Mouse (Mus musculus) CH12.LX (cell line): ENCODE measurements around the gene Gm20388. TPM values are rescaled to one million over a fixed set of nuclear protein-coding genes. Genes with fewer than 3 reads are reported as not detected.

Experiments used
- DNase-seq: peaks from one replicate; pipeline ENCODE4 v3.0.0-alpha.2; 2013; ENCODE audit errors: extremely low read depth
- H3K27ac ChIP-seq: 2 replicates; pipeline ENCODE4 v1.5.1; 2012; ENCODE audit warnings: low read depth, mild to moderate bottlenecking, control low read depth, moderate library complexity; ENCODE audit not compliant: insufficient read depth
- H3K27me3 ChIP-seq: replicated peaks from 2 replicates; pipeline ENCODE3; 2012; ENCODE audit warnings: inconsistent platforms
- H3K36me3 ChIP-seq, 2 experiments: replicated peaks in 1 of 2; 2 replicates each; pipeline versions ENCODE3 to v1.6.1; 2012; ENCODE audit warnings: inconsistent platforms in 1 of 2, low read length in 1 of 2, mild to moderate bottlenecking in 1 of 2, mixed read lengths in 1 of 2, moderate library complexity in 1 of 2; ENCODE audit not compliant: control insufficient read depth in 1 of 2, insufficient read depth in 1 of 2
- H3K4me1 ChIP-seq, 2 experiments: 2 replicates each; pipeline ENCODE4 v1.6.1; 2012; ENCODE audit warnings: inconsistent platforms in 1 of 2, moderate library complexity in 1 of 2; ENCODE audit not compliant: insufficient read depth in 2 of 2, control insufficient read depth in 1 of 2
- H3K4me2 ChIP-seq: 2 replicates; pipeline ENCODE4 v1.6.1; 2012; ENCODE audit warnings: low read depth, mild to moderate bottlenecking, control low read depth; ENCODE audit not compliant: poor library complexity, insufficient read depth, severe bottlenecking
- H3K4me3 ChIP-seq, 3 experiments: fragments of 150-350 bp in 1 of 3; sonication (generic) in 1 of 3; replicated peaks in 1 of 3; 2 replicates each; pipeline versions ENCODE3 to v1.5.1; 2011 to 2012; ENCODE audit warnings: low read depth in 2 of 3, low read length in 2 of 3, mild to moderate bottlenecking in 2 of 3, moderate library complexity in 2 of 3, control low read depth in 1 of 3, improper control_type of control experiment in 1 of 3, inconsistent platforms in 1 of 3, mixed read lengths in 1 of 3; ENCODE audit not compliant: poor library complexity in 1 of 3
- H3K79me2 ChIP-seq: replicated peaks from 2 replicates; pipeline ENCODE4 v1.6.1; 2012; ENCODE audit warnings: mild to moderate bottlenecking, moderate library complexity; ENCODE audit not compliant: control insufficient read depth, poor library complexity, insufficient read depth, severe bottlenecking; ENCODE audit errors: extremely low read depth
- H3K9ac ChIP-seq: 2 replicates; pipeline ENCODE4 v1.6.1; 2012; ENCODE audit warnings: low read depth, mild to moderate bottlenecking, control low read depth, moderate library complexity; ENCODE audit not compliant: insufficient read depth
- H3K9me3 ChIP-seq: replicated peaks from 2 replicates; pipeline ENCODE3; 2012; ENCODE audit warnings: low read length, inconsistent platforms, mixed read lengths
- BHLHE40 ChIP-seq: IDR thresholded peaks from 2 replicates; pipeline ENCODE4 v1.6.1; 2011; ENCODE audit warnings: mild to moderate bottlenecking, low read depth, low read length, improper control_type of control experiment
- E2F4 ChIP-seq: IDR thresholded peaks from 2 replicates; pipeline ENCODE4 v1.6.1; 2011; ENCODE audit warnings: low read depth, low read length, improper control_type of control experiment; ENCODE audit not compliant: insufficient replicate concordance
- EP300 ChIP-seq: IDR thresholded peaks from 2 replicates; pipeline ENCODE4 v1.6.1; 2011; ENCODE audit warnings: low read length, improper control_type of control experiment
- HCFC1 ChIP-seq: IDR thresholded peaks from 2 replicates; pipeline ENCODE4 v1.6.1; 2012; ENCODE audit warnings: low read depth, mild to moderate bottlenecking, inconsistent platforms, low read length, improper control_type of control experiment
- JUN ChIP-seq: IDR thresholded peaks from 2 replicates; pipeline ENCODE4 v1.6.1; 2011; ENCODE audit warnings: low read depth, mild to moderate bottlenecking, low read length, improper control_type of control experiment, moderate library complexity; ENCODE audit not compliant: insufficient read depth
- MAX ChIP-seq: IDR thresholded peaks from 2 replicates; pipeline ENCODE4 v1.6.1; 2011; ENCODE audit warnings: low read length, improper control_type of control experiment
- MEF2A ChIP-seq: IDR thresholded peaks from 2 replicates; pipeline ENCODE4 v1.6.1; 2014; ENCODE audit warnings: low read depth, mild to moderate bottlenecking, inconsistent platforms, low read length, improper control_type of control experiment, borderline replicate concordance
- MXI1 ChIP-seq: IDR thresholded peaks from 2 replicates; pipeline ENCODE4 v1.6.1; 2011; ENCODE audit warnings: mild to moderate bottlenecking, low read depth, low read length, improper control_type of control experiment
- NELFE ChIP-seq: IDR thresholded peaks from 2 replicates; pipeline ENCODE4 v1.6.1; 2011; ENCODE audit warnings: low read depth, low read length, improper control_type of control experiment
- NRF1 ChIP-seq: IDR thresholded peaks from 2 replicates; pipeline ENCODE4 v1.6.1; 2014; ENCODE audit warnings: low read depth, mild to moderate bottlenecking, inconsistent platforms, low read length, improper control_type of control experiment, moderate library complexity
- PAX5 ChIP-seq: IDR thresholded peaks from 2 replicates; pipeline ENCODE4 v1.6.1; 2012; ENCODE audit warnings: low read length, inconsistent platforms, mixed read lengths
- POLR2A ChIP-seq: IDR thresholded peaks from 2 replicates; pipeline ENCODE4 v1.6.1; 2011; ENCODE audit warnings: low read depth, mild to moderate bottlenecking, improper control_type of control experiment, low read length
- POLR2AphosphoS2 ChIP-seq: IDR thresholded peaks from 2 replicates; pipeline ENCODE4 v1.6.1; 2011; ENCODE audit warnings: low read depth, low read length, improper control_type of control experiment
- RCOR1 ChIP-seq: conservative IDR thresholded peaks from 2 replicates; pipeline ENCODE4 v1.6.1; 2012; ENCODE audit warnings: low read depth, mild to moderate bottlenecking, inconsistent platforms, low read length, improper control_type of control experiment
- SIN3A ChIP-seq: IDR thresholded peaks from 2 replicates; pipeline ENCODE4 v1.6.1; 2012; ENCODE audit warnings: low read length, improper control_type of control experiment, inconsistent platforms
- SMC3 ChIP-seq: IDR thresholded peaks from 2 replicates; pipeline ENCODE4 v1.6.1; 2011; ENCODE audit warnings: low read depth, low read length, improper control_type of control experiment
- ZC3H11A ChIP-seq: IDR thresholded peaks from 2 replicates; pipeline ENCODE4 v1.6.1; 2012; ENCODE audit warnings: low read depth, mild to moderate bottlenecking, inconsistent platforms, low read length, improper control_type of control experiment
- ZKSCAN1 ChIP-seq: IDR thresholded peaks from 2 replicates; pipeline ENCODE4 v1.6.1; 2012; ENCODE audit warnings: low read depth, inconsistent platforms, low read length, improper control_type of control experiment, borderline replicate concordance
- dilution Hi-C: fragments of 300-500 bp; cut with MboI; formaldehyde crosslinking; loops from 2 replicates; pipeline ENCODE4 v1.14.3; 2020; ENCODE audit warnings: low sequenced_read_pairs; ENCODE audit not compliant: extremely low pct_unique_long_range_greater_than_20kb, extremely low pct_ligation_motif_present
- in situ Hi-C: fragments of 300-500 bp; cut with MboI; formaldehyde crosslinking; loops from 3 replicates; pipeline ENCODE4 v1.14.3; 2019; ENCODE audit warnings: low sequenced_read_pairs, low pct_ligation_motif_present, low pct_unique_long_range_greater_than_20kb, mixed read lengths
- polyA plus RNA-seq: library from polyadenylated mRNA; unstranded; fragments of >175 nt; gene quantifications from 2 replicates; pipeline ENCODE4 v1.2.1, GENCODE M21; 2012; ENCODE audit warnings: low read depth; ENCODE audit not compliant: insufficient read length
- total RNA-seq, 2 experiments: library from RNA; depleted of rRNA; stranded (reverse); fragments of 300-350 nt in 1 of 2; fragments of >200 nt in 1 of 2; gene quantifications; 2 replicates each; pipeline ENCODE4 v1.2.3; 2012 to 2014

Gene Gm20388
- total and polyA plus RNA-seq, 3 experiments: 14.8 to 26.3 (median 22.2) TPM

DNA sequence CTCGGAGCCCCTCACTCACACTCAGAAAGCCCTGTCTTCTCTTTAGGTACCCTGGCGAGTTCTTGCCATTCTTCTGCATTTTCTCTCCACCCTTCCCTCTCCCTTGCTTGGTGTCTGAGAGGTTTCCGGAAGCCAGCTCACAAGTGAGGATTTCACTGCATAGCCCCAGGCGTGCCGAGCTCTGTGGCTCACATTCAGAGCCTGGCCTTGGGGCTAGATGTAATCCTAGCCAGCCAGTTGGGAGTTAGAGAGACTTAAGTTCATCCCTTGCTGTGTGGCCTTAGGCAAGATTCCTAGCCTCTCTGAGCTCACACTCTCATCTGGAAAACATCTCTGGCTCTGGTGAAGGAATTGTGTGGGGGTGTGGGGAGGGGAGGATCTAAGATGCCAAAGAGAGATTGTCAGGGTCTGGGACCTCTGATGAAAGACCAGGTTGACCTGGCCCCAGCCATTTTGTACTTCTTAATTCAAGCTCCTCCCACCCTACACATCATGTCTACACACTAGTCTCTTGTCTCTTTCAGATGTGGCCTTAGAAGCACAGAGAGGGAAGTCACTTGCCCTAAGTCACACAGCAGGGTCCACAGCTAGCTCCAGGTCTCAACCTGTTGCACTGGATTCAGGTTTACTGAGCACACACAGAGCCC is 426.4 kb downstream of the Gm20388 start:
- Histone ChIP-seq H3K27me3 (no peaks in the 10 kb centered on the region), H3K27ac (no peak overlapping the region), H3K9ac (no peak overlapping the region), H3K79me2 (no peaks in the 10 kb centered on the region), H3K4me1 (peaks cover 25 to 53% of the 10 kb centered on the region in 2 experiments), H3K9me3 (peaks cover 19% of the 10 kb centered on the region)
- no peak for DNase-seq
- in situ Hi-C loops: loop anchor here (10.0 kb wide), 1 partner anchor 178 kb away; no protein-coding TSS in a partner anchor
- TF ChIP-seq NELFE: no peak
- no peak for TF ChIP-seq POLR2AphosphoS2
- TF ChIP-seq ZKSCAN1: no peak
- TF ChIP-seq, all 38 proteins: peak for 0
- no peaks in the 10 kb centered on the region for H3K36me3 ChIP-seq
- no peak overlapping the region for H3K4me2 ChIP-seq
- no peak overlapping the region for H3K4me3 ChIP-seq
- dilution Hi-C loops: no loop called here

GRCm38 (mm10) chr8:120337627-120338026 is 427.0 kb downstream of the Gm20388 start:
- TF ChIP-seq BHLHE40: no peak
- TF ChIP-seq ZC3H11A: no peak
- no peak for TF ChIP-seq RCOR1
- H3K9me3 ChIP-seq: peaks cover 19% of the 10 kb centered on the region
- H3K4me2 ChIP-seq: no peak overlapping the region
- in situ Hi-C loops (loop anchor here (10.0 kb wide), 1 partner anchor 177 kb away; no protein-coding TSS in a partner anchor), dilution Hi-C loops (no loop called here)
- H3K79me2 ChIP-seq: no peaks in the 10 kb centered on the region
- H3K4me1 ChIP-seq: peaks cover 19 to 47% of the 10 kb centered on the region in 2 experiments
- DNase-seq: no peak
- no peaks in the 10 kb centered on the region for H3K36me3 ChIP-seq
- H3K27me3 ChIP-seq: no peaks in the 10 kb centered on the region
- no peak overlapping the region for H3K4me3 ChIP-seq
- no peak overlapping the region for H3K9ac ChIP-seq
- H3K27ac ChIP-seq: no peak overlapping the region

DNA sequence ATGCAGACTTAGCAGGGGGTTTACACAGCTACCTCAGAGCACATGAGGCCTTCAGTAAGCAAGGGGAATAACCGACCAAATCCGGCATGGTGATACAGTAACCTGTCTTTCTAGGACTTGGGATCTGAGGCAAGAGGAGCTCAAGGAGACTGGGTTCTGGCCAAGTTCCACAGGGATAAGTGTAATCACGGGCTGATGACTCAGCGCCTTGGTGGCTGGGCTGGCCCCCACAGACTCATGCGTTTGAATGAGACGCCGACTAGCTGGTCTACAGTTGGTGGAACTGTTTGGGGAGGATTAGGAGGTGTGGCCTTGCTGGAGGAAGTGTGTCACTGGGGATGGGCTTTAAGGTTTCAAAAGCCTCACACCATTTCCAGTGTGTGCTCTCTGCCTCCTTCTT is 428.0 kb downstream of the Gm20388 start:
- Histone ChIP-seq H3K27ac (no peak overlapping the region), H3K4me2 (no peak overlapping the region), H3K4me1 (peaks cover 14 to 44% of the 10 kb centered on the region in 2 experiments), H3K4me3 (no peak overlapping the region), H3K27me3 (no peaks in the 10 kb centered on the region)
- in situ Hi-C loops: loop anchor here (10.0 kb wide), 1 partner anchor 176 kb away; no protein-coding TSS in a partner anchor
- DNase-seq: no peak
- TF ChIP-seq MXI1: no peak
- no peak for TF ChIP-seq E2F4
- no peak for TF ChIP-seq PAX5
- no peak for TF ChIP-seq SMC3
- no peak for TF ChIP-seq MEF2A
- TF ChIP-seq POLR2A: no peak
- no peak for TF ChIP-seq HCFC1
- no peak for TF ChIP-seq MAX
- no peak for TF ChIP-seq BHLHE40
- no peak for TF ChIP-seq SIN3A
- no peak for TF ChIP-seq JUN
- no peak for TF ChIP-seq EP300
- TF ChIP-seq NRF1: no peak
- no peak for TF ChIP-seq ZKSCAN1
- TF ChIP-seq, all 38 proteins: peak for 0
- dilution Hi-C loops: no loop called here
- Histone ChIP-seq H3K9ac (no peak overlapping the region), H3K79me2 (no peaks in the 10 kb centered on the region), H3K9me3 (peaks cover 19% of the 10 kb centered on the region), H3K36me3 (no peaks in the 10 kb centered on the region)
